Mouse (Mus musculus): ENCODE data around the gene Sh2d3c. TPM values are rescaled to one million over a fixed set of nuclear protein-coding genes. Genes with fewer than 3 reads are reported as not detected.

Gene Sh2d3c
- polyA plus RNA-seq, 1 experiment from 2014 or later, result 26.4 TPM

DNA sequence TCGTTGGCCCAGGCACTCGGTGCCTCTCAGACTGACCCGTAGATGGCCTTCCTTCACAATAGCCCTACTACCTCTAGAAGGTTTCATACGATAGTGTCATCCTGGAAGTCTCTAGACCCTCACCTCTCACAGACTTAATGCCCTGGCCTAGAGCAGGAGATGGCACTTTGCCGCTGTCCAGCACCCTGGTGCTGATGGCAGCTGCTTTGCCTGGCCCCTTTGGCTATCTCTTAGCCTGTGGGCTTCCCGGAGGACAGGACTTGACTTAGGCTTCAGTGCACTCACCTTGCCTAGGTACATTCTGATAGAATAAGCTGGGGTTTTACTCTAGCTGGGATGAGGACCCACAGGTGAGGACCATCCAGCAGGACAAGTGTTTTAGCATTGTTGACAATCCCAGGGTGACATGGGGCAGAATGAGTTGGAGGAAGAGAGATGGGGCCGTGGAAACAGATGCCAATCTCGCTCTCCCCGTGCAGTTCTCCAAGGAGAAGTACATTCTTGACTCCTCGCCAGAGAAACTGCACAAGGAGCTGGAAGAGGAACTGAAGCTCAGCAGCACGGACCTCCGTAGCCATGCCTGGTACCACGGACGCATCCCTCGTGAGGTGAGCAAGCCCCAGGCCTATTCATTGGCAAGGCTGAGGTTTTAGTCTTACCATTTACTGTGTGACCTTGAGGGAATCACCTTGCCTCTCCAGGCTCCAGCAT is 23.6 kb downstream of the Sh2d3c start:
- WGBS (ENCODE audit: insufficient replicate concordance), result 66% methylated on average over 15 of the region's 15 CpGs
- peaks cover 4% of the 10 kb centered on the region for H3K36me3 ChIP-seq (ENCODE audit: control insufficient read depth, insufficient read depth, low read length)

DNA sequence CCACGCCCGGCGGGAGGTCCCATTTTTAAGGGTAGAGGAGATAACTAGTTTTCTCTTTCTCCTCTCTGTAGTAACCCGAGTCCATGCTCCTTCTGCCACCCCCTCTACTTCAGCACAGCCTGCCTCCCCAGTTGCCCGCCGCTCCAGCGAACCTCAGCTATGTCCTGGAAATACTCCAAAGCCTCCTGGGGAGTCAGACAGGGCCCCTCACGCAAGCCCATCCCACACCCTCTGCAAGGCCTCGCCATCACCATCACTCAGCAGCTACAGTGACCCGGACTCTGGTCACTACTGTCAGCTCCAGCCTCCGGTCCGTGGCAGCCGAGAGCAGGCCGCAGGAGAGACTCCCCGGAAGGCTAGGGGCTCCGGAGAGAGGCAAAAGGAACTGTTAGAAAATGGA is 28.2 kb downstream of the Sh2d3c start:
- 81% methylated on average over 16 of the region's 16 CpGs for WGBS (ENCODE audit: insufficient replicate concordance)
- no peak overlapping the region for H3K27ac ChIP-seq (ENCODE audit: low read depth, low read length)
- peaks cover 5% of the 10 kb centered on the region for H3K4me1 ChIP-seq (ENCODE audit: control insufficient read depth, insufficient read depth, low read length)
- no peaks in the 10 kb centered on the region for H3K9me3 ChIP-seq (replicated peaks; ENCODE audit: control insufficient read depth, low read length)
- ATAC-seq (replicated peaks; ENCODE audit: insufficient number of reproducible peaks, low FRiP score, low TSS enrichment), result no peak
- H3K9ac ChIP-seq (ENCODE audit: low read depth, low read length), result no peak overlapping the region
- peaks cover 8% of the 10 kb centered on the region for H3K36me3 ChIP-seq (ENCODE audit: control insufficient read depth, insufficient read depth, low read length)
- H3K4me2 ChIP-seq, result no peak overlapping the region
- no peak overlapping the region for H3K4me3 ChIP-seq (ENCODE audit: low read depth, low read length)
- 0 out of 2 replicates have a peak, but pooled peaks cover 4% of the 10 kb centered on the region for H3K27me3 ChIP-seq (ENCODE audit: control insufficient read depth, insufficient read depth, low read length)

More for the DNA sequence above, 23.6 kb downstream of the Sh2d3c start:
- no peaks in the 10 kb centered on the region for H3K9me3 ChIP-seq (replicated peaks; ENCODE audit: control insufficient read depth, low read length)
- H3K9ac ChIP-seq (ENCODE audit: low read depth, low read length), result no peak overlapping the region
- H3K27me3 ChIP-seq (ENCODE audit: control insufficient read depth, insufficient read depth, low read length), result peaks cover 31% of the 10 kb centered on the region
- H3K27ac ChIP-seq (ENCODE audit: low read depth, low read length), result no peak overlapping the region
- ATAC-seq (replicated peaks; ENCODE audit: insufficient number of reproducible peaks, low FRiP score, low TSS enrichment), result no peak
- no peak overlapping the region for H3K4me2 ChIP-seq
- H3K4me3 ChIP-seq (ENCODE audit: low read depth, low read length), result no peak overlapping the region
- peaks cover 13% of the 10 kb centered on the region for H3K4me1 ChIP-seq (ENCODE audit: control insufficient read depth, insufficient read depth, low read length)

- H3K4me1 ChIP-seq (ENCODE audit: control insufficient read depth, insufficient read depth, low read length), result peaks cover 5% of the 10 kb centered on the region
- H3K4me3 ChIP-seq (ENCODE audit: low read depth, low read length), result no peak overlapping the region
- no peak for ATAC-seq (replicated peaks; ENCODE audit: insufficient number of reproducible peaks, low FRiP score, low TSS enrichment)
- no peak overlapping the region for H3K9ac ChIP-seq (ENCODE audit: low read depth, low read length)
- no peak overlapping the region for H3K4me2 ChIP-seq
- H3K9me3 ChIP-seq (replicated peaks; ENCODE audit: control insufficient read depth, low read length), result no peaks in the 10 kb centered on the region
- WGBS (ENCODE audit: insufficient replicate concordance), result 65% methylated on average over 7 of the region's 7 CpGs
- no peaks in the 10 kb centered on the region for H3K27me3 ChIP-seq (ENCODE audit: control insufficient read depth, insufficient read depth, low read length)
- H3K27ac ChIP-seq (ENCODE audit: low read depth, low read length), result no peak overlapping the region
- H3K36me3 ChIP-seq (ENCODE audit: control insufficient read depth, insufficient read depth, low read length), result peaks cover 8% of the 10 kb centered on the region
These were observed 29.3 kb downstream of the Sh2d3c start for GRCm38 (mm10) chr2:32750199-32750598.

GRCm38 (mm10) chr2:32750887-32751664 is 30.2 kb downstream of the Sh2d3c start:
- peak overlapping the region; percentile 63 for H3K9ac ChIP-seq (ENCODE audit: low read depth, low read length)
- H3K9me3 ChIP-seq (replicated peaks; ENCODE audit: control insufficient read depth, low read length), result no peaks in the 10 kb centered on the region
- H3K36me3 ChIP-seq (ENCODE audit: control insufficient read depth, insufficient read depth, low read length), result peaks cover 6% of the 10 kb centered on the region
- WGBS (ENCODE audit: insufficient replicate concordance), result 17% methylated on average over 31 of the region's 31 CpGs
- H3K27ac ChIP-seq (ENCODE audit: low read depth, low read length), result 0 out of 2 replicates have a peak overlapping the region, but pooled peaks have one; percentile 15
- no peaks in the 10 kb centered on the region for H3K27me3 ChIP-seq (ENCODE audit: control insufficient read depth, insufficient read depth, low read length)
- peak overlapping the region; percentile 42 for H3K4me3 ChIP-seq (ENCODE audit: low read depth, low read length)
- H3K4me2 ChIP-seq, result peak overlapping the region; percentile 63
- peaks cover 5% of the 10 kb centered on the region for H3K4me1 ChIP-seq (ENCODE audit: control insufficient read depth, insufficient read depth, low read length)
- peak; percentile 78 for ATAC-seq (replicated peaks; ENCODE audit: insufficient number of reproducible peaks, low FRiP score, low TSS enrichment)

DNA sequence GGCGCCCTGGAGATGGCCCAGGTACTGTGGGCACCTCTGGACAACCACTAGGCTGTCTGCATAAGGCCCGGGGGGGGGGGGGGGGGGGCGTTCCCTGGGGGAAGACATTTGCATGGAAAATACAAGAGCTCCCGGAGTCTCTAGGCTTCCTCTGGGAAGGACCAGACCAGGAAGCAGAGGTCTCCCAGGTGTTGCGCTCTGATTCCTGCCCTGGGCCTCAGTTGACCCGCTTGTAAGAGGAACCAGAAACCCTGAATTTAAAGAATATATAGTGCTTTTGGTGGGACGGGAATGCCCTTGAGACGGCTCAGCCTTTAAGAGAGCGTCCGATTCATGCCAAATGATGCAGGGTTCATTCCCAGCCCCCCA is 30.8 kb downstream of the Sh2d3c start:
- Histone ChIP-seq H3K9me3 (replicated peaks; ENCODE audit: control insufficient read depth, low read length) (no peaks in the 10 kb centered on the region), H3K4me3 (ENCODE audit: low read depth, low read length) (peak overlapping the region; percentile 42), H3K36me3 (ENCODE audit: control insufficient read depth, insufficient read depth, low read length) (peaks cover 4% of the 10 kb centered on the region; the same call in 1 of the 2 replicates), H3K27ac (ENCODE audit: low read depth, low read length) (0 out of 2 replicates have a peak overlapping the region, but pooled peaks have one; percentile 15), H3K27me3 (ENCODE audit: control insufficient read depth, insufficient read depth, low read length) (no peaks in the 10 kb centered on the region), H3K4me1 (ENCODE audit: control insufficient read depth, insufficient read depth, low read length) (peaks cover 5% of the 10 kb centered on the region), H3K9ac (ENCODE audit: low read depth, low read length) (peak overlapping the region; percentile 63), H3K4me2 (peak overlapping the region; percentile 63)
- WGBS (ENCODE audit: insufficient replicate concordance), result 43% methylated on average over 8 of the region's 10 CpGs
- no peak for ATAC-seq (replicated peaks; ENCODE audit: insufficient number of reproducible peaks, low FRiP score, low TSS enrichment)

GRCm38 (mm10) chr2:32752181-32752580 is 31.3 kb downstream of the Sh2d3c start:
- H3K27ac ChIP-seq (ENCODE audit: low read depth, low read length), result no peak overlapping the region
- no peak for ATAC-seq (replicated peaks; ENCODE audit: insufficient number of reproducible peaks, low FRiP score, low TSS enrichment)
- H3K9me3 ChIP-seq (replicated peaks; ENCODE audit: control insufficient read depth, low read length), result no peaks in the 10 kb centered on the region
- H3K4me2 ChIP-seq, result peak overlapping the region; percentile 63; the same call in 1 of the 2 replicates
- no peak overlapping the region for H3K4me3 ChIP-seq (ENCODE audit: low read depth, low read length)
- peaks cover 4% of the 10 kb centered on the region; the same call in 1 of the 2 replicates for H3K36me3 ChIP-seq (ENCODE audit: control insufficient read depth, insufficient read depth, low read length)
- no peaks in the 10 kb centered on the region for H3K27me3 ChIP-seq (ENCODE audit: control insufficient read depth, insufficient read depth, low read length)
- no peak overlapping the region for H3K9ac ChIP-seq (ENCODE audit: low read depth, low read length)
- peaks cover 5% of the 10 kb centered on the region for H3K4me1 ChIP-seq (ENCODE audit: control insufficient read depth, insufficient read depth, low read length)
- 71% methylated on average over 10 of the region's 10 CpGs for WGBS (ENCODE audit: insufficient replicate concordance)

- H3K4me3 ChIP-seq (ENCODE audit: low read depth, low read length), result no peak overlapping the region
- no peak overlapping the region for H3K4me2 ChIP-seq
- 0 out of 2 replicates have a peak, but pooled peaks cover 2% of the 10 kb centered on the region for H3K4me1 ChIP-seq (ENCODE audit: control insufficient read depth, insufficient read depth, low read length)
- no peak overlapping the region for H3K9ac ChIP-seq (ENCODE audit: low read depth, low read length)
- H3K27ac ChIP-seq (ENCODE audit: low read depth, low read length), result no peak overlapping the region
- H3K36me3 ChIP-seq (ENCODE audit: control insufficient read depth, insufficient read depth, low read length), result peaks cover 14% of the 10 kb centered on the region; the same call in 1 of the 2 replicates
- ATAC-seq (replicated peaks; ENCODE audit: insufficient number of reproducible peaks, low FRiP score, low TSS enrichment), result no peak
- no peaks in the 10 kb centered on the region for H3K9me3 ChIP-seq (replicated peaks; ENCODE audit: control insufficient read depth, low read length)
- WGBS (ENCODE audit: insufficient replicate concordance), result 36% methylated on average over 6 of the region's 6 CpGs
- H3K27me3 ChIP-seq (ENCODE audit: control insufficient read depth, insufficient read depth, low read length), result no peaks in the 10 kb centered on the region
These were observed 35.8 kb downstream of the Sh2d3c start for GRCm38 (mm10) chr2:32756674-32757055.

DNA sequence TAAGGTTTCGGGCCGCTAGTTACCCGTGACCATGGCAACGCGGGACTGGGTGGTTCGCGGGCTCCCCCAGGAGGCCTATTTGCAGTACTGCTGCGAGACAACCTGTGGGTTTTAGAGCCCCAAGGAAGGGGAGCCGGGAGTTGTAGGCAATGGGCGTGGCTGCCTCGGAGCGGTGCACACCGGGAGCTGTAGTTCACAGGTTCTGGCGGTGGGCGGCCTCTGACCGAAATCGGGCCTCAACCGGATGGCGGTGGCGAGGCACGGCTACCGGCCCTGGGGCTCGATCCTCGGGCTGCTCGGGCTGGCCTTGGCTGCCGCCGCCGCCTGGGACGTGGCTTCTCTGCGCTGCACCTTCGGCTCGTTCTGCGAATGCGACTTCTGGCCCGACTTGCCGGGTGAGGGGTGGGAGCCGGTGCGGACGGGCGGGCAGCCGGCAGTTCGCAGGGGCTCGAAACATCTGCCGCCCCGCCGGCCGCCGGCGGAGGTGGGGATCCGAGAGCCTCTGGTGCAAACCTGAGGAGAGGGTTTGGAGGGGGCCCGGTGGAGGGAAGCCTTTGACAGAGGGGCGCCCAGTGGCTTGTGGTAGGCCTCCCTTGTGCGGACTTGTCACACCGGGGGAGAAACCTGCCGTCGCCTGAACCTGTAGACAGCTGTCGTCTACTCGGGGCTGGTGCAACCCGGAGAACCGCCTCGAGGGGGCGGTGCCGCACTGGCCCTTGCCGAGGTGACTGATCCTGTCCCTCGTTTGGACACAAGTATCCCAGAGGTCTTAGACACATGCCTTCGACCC is 36.4 kb downstream of the Sh2d3c start, which contains the start of gene Tor2a:
Gene Tor2a, plus strand, starts transcription at position 179 of the 790 bp plus-strand sequence.
- under 1% methylated on average over 65 of the region's 66 CpGs for WGBS (ENCODE audit: insufficient replicate concordance)

More for the DNA sequence above, 36.4 kb downstream of the Sh2d3c start, which contains the start of gene Tor2a:
- H3K4me1 ChIP-seq (ENCODE audit: control insufficient read depth, insufficient read depth, low read length), result 0 out of 2 replicates have a peak, but pooled peaks cover 2% of the 10 kb centered on the region
- H3K36me3 ChIP-seq (ENCODE audit: control insufficient read depth, insufficient read depth, low read length), result peaks cover 16% of the 10 kb centered on the region; the same call in 1 of the 2 replicates
- H3K27ac ChIP-seq (ENCODE audit: low read depth, low read length), result peak within 1 kb of the TSS; percentile 83
- H3K9me3 ChIP-seq (replicated peaks; ENCODE audit: control insufficient read depth, low read length), result no peaks in the 10 kb centered on the region
- peak within 1 kb of the TSS; percentile 69 for H3K4me3 ChIP-seq (ENCODE audit: low read depth, low read length)
- no peaks in the 10 kb centered on the region for H3K27me3 ChIP-seq (ENCODE audit: control insufficient read depth, insufficient read depth, low read length)
- ATAC-seq (replicated peaks; ENCODE audit: insufficient number of reproducible peaks, low FRiP score, low TSS enrichment), result peak; percentile 92
- H3K4me2 ChIP-seq, result peak within 1 kb of the TSS; percentile 67
- H3K9ac ChIP-seq (ENCODE audit: low read depth, low read length), result peak within 1 kb of the TSS; percentile 85

Data from heart, embryonic 11.5 days (tissue).